Mouse (Mus musculus): ENCODE measurements around the gene Trappc12.
"Not testable (repeated sequence)": the region's sequence is repeated elsewhere in the genome, so short reads cannot be mapped to it uniquely, and the experiment has no call there.

The Trappc12 gene

GRCm38 (mm10) chr12:28750021-28750633 lies at the start of gene Trappc12:
TSS of gene Trappc12 (minus strand) at chr12:28750472.
- peak; percentile 94 for DNase-seq

- DNase-seq, result no peak
Observed at GRCm38 (mm10) chr12:28799798-28800411, 49.6 kb upstream of the Trappc12 start.

- DNase-seq, result no peak
Observed at GRCm38 (mm10) chr12:28796881-28797420, 46.7 kb upstream of the Trappc12 start.

- no peak for DNase-seq
Observed at GRCm38 (mm10) chr12:28795041-28795440, 44.8 kb upstream of the Trappc12 start.

- DNase-seq, result no peak
Observed at GRCm38 (mm10) chr12:28793715-28794114, 43.4 kb upstream of the Trappc12 start.

- no peak for DNase-seq
Observed at GRCm38 (mm10) chr12:28792613-28793012, 42.3 kb upstream of the Trappc12 start.

GRCm38 (mm10) chr12:28786310-28786709 lies 36.0 kb upstream of the Trappc12 start:
- DNase-seq, result no peak

GRCm38 (mm10) chr12:28785299-28785698 lies 35.0 kb upstream of the Trappc12 start:
- DNase-seq, result no peak

- DNase-seq, result no peak
Observed at GRCm38 (mm10) chr12:28784864-28785263, 34.6 kb upstream of the Trappc12 start.

- peak; percentile 9 for DNase-seq
Observed at GRCm38 (mm10) chr12:28784355-28784754, 34.1 kb upstream of the Trappc12 start.

- DNase-seq, result no peak
Observed at GRCm38 (mm10) chr12:28782637-28783036, 32.4 kb upstream of the Trappc12 start.

GRCm38 (mm10) chr12:28780180-28780579 lies 29.9 kb upstream of the Trappc12 start:
- no peak for DNase-seq

GRCm38 (mm10) chr12:28775627-28776026 lies 25.4 kb upstream of the Trappc12 start:
- no peak for DNase-seq

GRCm38 (mm10) chr12:28775120-28775519 lies 24.8 kb upstream of the Trappc12 start:
- DNase-seq, result no peak

- no peak for DNase-seq
Observed at GRCm38 (mm10) chr12:28773815-28774214, 23.5 kb upstream of the Trappc12 start.

GRCm38 (mm10) chr12:28769953-28770352 lies 19.7 kb upstream of the Trappc12 start:
- DNase-seq, result no peak

GRCm38 (mm10) chr12:28756019-28756418 lies 5.7 kb upstream of the Trappc12 start:
- no peak for DNase-seq

GRCm38 (mm10) chr12:28751508-28752263 lies 1.4 kb upstream of the Trappc12 start, which contains the start of gene Eipr1:
TSS of gene Eipr1 (plus strand) at chr12:28751803.
- DNase-seq, result peak; percentile 97

GRCm38 (mm10) chr12:28750876-28751275 lies 604 bp upstream of the Trappc12 start:
- no peak for DNase-seq

GRCm38 (mm10) chr12:28743328-28743727 lies 6.9 kb downstream of the Trappc12 start:
- no peak for DNase-seq

- DNase-seq, result no peak
Observed at GRCm38 (mm10) chr12:28735293-28735692, 15.0 kb downstream of the Trappc12 start.

- DNase-seq, result no peak
Observed at GRCm38 (mm10) chr12:28734271-28734670, 16.0 kb downstream of the Trappc12 start.

GRCm38 (mm10) chr12:28733520-28734245 lies 16.6 kb downstream of the Trappc12 start:
- DNase-seq, result not testable (repeated sequence)

Data from lung, postnatal 36 days (tissue).